Mouse (Mus musculus) megakaryocyte, embryonic 14.5 days (primary cell): ENCODE measurements around the gene Tns3.

Source experiments
- FLI1 ChIP-seq: IDR thresholded peaks from 2 replicates; pipeline ENCODE4 v1.6.1; 2012; ENCODE audit warnings: low read length, inconsistent platforms, mixed read lengths
- GATA1 ChIP-seq: IDR thresholded peaks from 3 replicates; pipeline ENCODE4 v1.6.1; 2012; ENCODE audit warnings: mixed read lengths, low read length, inconsistent platforms, borderline replicate concordance

DNA sequence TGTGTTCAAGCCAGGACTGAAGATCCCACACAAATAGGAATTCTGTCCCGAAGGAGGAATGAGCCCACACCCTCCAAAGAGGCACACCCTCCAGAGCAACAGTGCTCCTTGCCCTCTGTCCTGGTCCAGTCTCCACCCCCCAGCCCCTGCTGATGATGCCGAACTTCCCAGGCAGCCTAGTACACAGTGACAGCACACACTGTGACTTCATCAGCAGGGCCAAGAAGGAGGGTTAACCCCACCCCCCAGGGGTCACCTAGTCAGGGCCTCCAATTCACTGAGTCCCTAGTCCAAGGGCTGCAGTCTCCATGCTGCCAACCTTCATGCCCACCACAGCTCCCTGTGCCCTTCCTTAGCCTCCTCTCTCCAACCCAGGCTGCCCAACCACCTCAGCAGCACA is 200.5 kb downstream of the Tns3 start:
- TF ChIP-seq GATA1, result no peak
- TF ChIP-seq FLI1, result no peak
